Mouse (Mus musculus) CD4-positive, CD25-positive, alpha-beta regulatory T cell, adult 4 months (primary cell): ENCODE results near the gene Cnp. TPM values are rescaled to one million over a fixed set of nuclear protein-coding genes. Genes with fewer than 3 reads are reported as not detected.
"Not testable (repeated sequence)": the region's sequence is repeated elsewhere in the genome, so short reads cannot be mapped to it uniquely, and the experiment has no call there.

Experiments used
- ATAC-seq: one replicate; pipeline ENCODE4 v1.8.0; 2017
- polyA plus RNA-seq, 2 experiments: library from polyadenylated mRNA; unstranded; fragments of 100-300 nt; shearing (Covaris generic); gene quantifications; one replicate each; pipeline ENCODE4 v1.2.1; 2017

Cnp gene
- polyA plus RNA-seq, 2 experiments from 2014 or later, result 185 to 348 TPM

DNA sequence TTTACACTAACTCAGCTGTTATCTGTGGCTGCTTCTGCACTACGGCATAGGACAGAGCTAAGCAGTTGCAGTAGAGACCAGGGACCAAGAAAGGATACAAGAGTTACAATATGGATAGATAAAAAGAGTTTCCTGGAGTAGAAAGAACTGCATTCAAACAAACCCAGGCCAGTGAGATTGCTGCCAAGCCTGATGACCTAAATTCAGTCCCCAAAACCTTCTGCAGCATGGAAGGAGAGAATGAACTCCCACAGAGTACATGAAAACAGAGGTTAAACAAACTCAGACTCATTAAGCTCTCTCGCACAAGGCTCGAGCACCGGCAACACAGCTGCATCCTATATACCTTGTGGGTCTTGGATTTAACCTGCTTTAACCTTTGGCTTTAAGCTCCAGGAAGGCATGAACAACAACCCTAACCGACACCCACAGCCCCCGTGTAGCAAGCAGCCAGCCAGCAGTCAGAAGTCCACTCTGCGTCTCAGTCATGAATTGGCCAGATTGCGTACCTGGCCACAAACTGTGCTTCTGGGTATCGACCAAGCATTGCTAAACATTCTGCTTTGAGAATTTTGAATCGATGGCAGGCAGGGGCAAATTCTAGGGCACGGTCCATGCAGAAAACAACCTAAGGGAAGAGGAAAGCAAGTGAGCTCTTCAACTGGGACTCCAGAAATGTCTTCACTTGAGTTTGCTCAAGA, 17.8 kb downstream of the Cnp start:
- ATAC-seq, result no peak

DNA sequence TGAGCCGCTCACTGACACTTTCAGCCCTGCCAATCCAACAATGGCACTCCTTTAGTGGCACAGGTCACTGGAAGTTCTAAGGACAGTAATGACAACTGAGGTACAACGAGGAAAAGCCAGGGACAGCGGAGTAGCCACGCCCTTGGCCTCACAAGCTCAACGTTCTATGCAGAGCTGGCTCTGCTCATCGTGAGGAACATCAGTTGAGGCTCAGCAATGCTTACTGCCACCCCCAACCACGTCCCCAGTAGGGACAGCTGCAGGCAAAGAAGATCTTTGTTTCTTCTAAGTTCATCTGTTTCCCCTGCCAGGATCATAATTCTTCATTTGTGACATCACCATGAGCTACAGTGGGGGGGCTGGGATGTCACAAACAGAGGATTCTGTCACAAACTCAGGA, 19.9 kb downstream of the Cnp start:
- ATAC-seq, result no peak

DNA sequence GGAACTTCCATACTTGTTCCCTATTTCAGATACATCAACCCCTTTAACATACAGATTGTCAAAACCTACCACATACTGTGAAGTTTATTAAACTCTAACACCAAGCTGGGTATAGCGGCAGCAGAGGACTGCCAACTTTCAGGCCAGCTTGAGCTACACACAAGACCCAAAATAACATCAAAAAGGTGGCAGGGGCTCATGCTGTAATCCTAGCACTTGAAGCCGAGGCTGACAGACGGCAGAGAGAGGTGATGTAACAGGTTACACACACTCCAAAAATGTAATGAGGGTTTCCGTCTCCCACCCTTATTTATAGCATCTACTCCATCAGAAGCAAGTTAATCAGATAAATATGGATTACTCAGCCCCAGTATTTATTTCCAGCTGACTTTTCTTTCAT, 20.8 kb downstream of the Cnp start:
- no peak for ATAC-seq

DNA sequence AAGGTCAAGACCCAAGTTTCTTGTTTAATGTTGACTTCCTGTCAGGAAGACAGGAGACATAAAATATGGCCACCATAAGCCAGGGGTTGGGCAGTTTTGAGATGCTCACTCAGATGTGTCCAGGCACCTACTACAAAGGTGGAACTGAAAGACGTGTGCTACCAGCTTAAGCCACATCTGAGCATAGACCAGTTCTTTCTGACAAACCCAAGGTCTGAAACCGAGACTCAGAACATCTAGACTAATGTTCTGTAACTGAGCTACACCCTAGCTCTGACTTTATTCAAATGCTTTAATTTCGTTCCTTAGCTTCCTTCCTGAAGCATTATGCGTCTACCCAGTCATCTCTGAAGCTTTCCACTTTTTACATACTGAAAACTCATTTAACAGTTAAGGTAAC, 23.4 kb downstream of the Cnp start:
- ATAC-seq, result no peak

DNA sequence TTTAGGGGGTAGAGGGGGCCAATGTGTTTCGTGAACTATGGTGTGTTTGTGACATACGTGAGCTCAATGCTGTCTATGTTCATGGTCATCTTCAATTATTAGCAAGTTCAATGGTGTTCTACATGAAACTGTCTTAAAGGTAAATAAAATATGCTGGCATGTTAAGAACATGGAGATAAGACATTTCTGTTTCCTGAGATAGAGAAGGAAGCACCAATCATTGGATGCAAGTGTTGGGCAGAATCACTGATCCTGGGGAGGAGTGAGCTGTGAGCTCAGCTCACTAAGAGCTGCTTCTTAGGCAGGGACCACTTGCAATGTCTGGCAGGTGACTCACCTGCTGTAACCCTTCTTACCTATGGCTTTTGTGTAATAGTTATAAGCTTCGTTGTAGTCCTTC, 26.7 kb downstream of the Cnp start:
- no peak for ATAC-seq

DNA sequence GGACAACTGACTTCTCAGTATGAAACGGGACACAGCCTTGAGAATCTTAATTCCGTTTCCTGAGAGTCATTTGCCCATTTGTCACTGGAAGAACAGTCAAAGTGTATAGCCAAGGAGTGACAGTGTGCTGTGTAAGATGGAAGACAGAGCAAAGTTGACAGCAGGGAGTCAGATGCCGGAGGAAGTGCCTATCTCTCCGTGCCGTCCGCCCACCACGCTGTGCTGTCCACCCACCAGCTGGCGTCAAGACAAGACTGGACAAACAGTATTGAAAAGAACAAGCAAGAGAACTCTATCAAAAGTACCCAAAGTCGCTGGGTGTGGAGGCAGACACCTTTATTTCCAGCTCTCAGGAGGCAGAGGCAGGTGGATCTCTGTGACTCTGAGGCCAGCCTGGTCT, 28.5 kb downstream of the Cnp start:
- ATAC-seq, result no peak

DNA sequence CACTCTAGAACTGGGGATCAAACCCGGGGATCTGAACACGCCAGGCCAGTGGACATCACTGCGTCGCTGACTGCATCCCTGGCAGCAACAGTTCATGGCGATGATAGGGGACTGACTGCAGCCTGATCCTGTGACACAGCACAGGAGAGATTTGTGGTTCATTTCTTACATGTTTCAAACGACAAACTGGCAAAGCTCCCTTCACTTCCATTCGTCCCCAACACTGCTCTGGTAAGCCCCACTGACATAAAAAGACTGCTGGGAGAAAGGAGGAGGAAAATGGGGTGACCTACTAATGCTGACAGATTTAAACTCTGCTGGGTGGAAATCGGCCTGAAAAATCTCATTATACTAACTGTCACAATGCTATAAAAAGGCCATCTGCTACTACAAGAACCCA, 29.1 kb downstream of the Cnp start:
- no peak for ATAC-seq

DNA sequence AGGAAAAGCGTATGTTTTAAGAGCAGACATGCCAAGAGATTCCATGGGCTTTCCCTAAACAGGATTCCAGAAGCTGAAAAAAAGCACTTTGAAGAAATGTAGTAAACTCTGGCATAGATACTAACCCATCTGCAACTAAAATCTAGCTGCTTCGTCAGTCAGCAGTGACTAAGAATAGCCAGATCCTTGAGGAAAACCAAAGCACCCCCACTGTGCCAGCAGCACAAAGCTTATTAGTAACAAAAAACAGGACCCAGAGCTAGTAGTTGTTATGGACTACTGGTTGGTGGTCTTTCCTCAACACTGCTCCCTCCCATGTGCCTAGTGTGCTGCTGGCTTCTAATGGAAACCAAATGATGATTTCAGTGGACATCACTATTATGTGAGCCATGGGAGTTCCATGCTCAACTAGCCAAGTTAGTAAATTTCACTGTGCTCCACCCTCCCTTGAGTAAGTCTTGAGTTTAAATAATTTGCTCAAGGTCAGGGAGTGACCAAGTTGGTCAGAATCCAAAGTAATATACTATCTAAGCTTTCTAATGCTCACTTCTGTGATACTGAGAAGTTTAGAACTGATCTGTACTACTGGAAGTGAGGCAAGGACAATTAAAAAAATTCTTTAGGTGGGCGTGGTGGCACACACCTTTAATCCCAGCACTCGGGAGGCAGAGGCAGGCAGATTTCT, 29.8 kb downstream of the Cnp start:
- ATAC-seq, result no peak

DNA sequence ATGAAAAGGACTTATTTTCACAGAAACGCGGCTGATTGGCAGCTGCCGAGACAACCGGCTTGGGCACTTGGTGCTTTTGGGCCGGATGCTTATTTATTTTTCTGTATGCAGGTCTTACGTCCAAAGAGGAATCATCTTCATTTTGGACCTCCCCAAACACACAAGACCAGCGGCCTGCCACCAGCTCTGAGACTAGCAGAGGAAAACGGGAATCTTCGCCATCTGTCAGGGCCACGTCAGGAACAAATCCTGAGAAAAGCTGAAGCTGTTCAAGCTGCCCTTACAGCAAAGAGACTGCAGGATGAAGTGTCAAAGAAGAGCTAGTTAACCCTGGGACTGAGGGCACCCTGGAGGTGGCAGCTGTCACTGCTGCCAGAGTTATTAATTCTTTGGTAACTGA, 30.7 kb downstream of the Cnp start:
- ATAC-seq, result no peak

DNA sequence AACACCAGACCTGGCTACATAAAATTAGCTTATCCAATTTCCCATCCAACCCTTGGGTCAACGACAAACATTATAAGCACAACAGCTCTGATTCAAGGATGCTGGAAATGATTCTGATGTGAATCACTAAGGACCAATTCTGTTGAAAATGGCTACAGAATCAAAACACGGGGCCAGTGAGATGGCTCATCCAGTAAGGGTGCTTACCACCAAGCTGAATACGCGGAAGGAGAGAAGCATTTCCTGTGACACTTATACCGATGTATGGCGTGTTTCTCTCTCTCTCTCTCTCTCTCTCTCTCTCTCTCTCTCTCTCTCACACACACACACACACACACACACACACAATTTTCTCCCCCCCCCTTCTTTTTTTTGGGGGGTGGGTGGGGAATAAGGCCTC, 32.4 kb downstream of the Cnp start:
- no peak for ATAC-seq

DNA sequence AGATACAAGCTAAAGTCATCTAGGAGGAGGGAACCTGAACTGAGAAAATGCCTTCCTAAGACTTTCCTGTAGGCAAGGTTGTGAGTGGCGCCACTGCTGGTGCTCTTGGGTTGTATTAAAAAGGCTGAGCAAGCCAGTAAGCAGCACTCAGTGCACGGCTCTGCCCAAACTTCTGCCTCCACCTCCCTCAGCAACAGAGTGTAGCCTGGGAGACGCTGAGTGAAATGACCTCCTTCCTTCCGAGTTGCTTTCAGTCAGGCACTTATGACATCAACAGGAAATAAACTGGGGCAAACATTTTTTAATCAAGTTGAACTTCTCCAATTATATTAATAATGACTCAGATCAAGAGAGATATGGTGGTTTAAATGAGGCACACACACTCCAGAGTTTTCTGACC, 34.1 kb downstream of the Cnp start:
- peak; percentile 88 for ATAC-seq

DNA sequence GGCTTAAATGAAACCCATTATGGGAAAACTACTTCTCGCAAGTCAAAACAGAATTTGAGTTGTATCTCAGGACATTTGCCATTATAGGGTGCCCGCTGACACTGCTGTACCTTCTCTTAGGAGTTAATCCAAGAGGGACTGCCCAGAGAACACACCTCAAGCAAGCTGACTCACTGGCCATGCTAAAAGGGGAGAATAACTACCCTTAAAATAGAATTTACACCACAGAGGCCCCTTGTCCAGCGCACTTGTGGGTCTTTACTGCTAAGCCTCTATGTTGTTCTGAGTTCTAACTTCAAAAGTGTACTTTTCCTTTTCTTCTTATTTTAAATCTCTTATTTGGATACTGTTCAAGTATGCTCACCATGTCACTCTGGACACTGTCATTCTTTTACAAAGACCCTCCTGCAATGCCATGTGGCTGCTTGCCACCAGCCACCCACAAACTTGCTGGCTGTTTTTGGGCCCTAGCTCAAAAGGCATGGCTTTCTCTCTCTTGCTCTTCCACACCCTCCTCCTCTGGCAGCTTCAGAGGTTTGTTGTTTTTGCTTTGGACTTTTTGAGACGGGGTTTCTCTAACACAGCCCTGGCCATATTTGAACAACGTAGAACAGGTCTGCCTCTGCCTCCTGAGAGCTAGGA, 34.8 kb downstream of the Cnp start:
- ATAC-seq, result no peak

DNA sequence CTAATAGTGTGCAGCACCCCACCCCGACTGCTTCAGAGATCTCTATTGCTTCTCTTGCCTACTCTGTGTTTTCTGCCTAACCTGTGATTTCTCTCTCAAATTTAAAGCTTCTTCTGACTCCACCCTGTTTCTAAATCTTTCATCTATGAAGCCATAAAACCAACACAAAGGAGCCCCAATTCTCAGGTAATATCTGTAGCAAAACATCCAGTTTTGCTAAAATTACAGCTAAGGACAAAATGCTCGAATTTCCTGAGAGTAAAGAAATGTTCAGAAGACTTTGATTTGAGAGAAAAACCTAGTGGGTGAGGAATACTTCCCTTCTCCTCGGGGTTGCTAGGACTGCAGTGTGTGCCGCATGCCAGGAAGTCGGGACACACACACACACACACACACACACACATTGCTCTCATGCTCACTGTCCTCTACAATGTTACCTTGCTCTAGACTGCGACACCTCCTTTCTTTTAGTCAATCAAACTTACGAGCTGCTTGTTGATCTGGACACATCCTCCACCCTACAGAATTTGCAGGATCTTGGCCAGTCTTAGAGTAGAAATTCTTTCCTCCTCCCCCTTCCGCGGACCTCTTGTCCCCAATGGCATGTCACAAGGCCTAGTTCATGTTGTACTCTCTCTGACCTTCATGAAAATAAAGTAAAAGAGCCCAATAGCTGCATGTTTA, 35.4 kb downstream of the Cnp start:
- ATAC-seq, result peak; percentile 47

DNA sequence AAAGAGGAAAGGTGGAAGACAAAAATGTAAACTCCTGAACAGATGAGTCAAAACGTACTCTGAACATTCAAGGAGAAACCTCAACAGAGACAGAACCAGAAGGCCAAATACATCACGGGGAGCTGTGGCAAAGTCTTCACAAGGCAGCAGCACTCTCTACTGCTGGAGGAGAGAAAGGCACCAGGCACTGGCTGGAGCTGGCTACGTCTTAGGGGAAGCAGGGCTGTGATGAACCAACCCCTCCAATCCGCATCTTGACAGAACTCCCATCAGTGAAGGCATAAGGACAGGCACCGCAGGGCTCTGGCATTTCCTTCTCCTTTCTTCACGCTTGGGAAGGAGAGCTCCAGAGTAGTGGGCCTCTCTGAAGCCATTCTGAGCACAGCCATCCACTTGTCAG, 36.9 kb downstream of the Cnp start:
- no peak for ATAC-seq

DNA sequence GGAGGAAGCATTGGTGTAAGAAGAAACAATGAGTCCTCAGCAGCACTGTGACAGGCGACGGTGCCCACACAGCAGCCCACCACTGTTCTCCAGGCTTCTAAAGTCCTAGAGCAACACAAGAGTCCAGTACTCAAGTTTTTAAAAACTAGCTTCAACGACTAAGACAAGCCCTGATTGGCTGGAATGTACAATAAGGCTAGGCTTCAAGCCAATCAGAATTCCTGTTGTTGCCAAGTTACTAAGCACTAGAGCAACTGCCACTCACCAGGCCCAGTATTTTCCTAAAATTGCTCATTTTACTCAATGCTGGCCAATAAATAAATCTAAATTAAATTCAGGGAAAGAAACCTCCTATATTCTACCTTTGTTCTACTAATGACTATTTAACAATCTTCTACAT, 38.5 kb downstream of the Cnp start:
- ATAC-seq, result no peak

DNA sequence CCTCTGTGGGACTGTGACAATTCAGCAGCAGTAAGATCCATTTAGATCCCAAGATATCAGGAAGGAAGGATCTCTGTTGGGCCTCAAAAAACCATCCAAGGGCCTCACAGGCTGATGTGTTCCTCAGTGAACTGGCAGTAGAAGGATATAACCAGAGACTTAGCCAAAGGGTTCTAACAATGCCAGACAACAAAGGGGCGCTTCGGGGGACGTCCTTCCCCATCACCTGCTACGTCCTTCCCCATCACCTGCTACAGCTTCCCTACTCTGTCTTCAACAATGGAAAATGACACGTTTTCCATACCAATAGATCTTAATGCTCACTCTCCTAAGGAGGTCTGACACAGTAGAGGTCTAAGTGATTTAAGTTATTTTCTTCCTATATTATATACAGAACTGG, 41.6 kb downstream of the Cnp start:
- ATAC-seq, result no peak

DNA sequence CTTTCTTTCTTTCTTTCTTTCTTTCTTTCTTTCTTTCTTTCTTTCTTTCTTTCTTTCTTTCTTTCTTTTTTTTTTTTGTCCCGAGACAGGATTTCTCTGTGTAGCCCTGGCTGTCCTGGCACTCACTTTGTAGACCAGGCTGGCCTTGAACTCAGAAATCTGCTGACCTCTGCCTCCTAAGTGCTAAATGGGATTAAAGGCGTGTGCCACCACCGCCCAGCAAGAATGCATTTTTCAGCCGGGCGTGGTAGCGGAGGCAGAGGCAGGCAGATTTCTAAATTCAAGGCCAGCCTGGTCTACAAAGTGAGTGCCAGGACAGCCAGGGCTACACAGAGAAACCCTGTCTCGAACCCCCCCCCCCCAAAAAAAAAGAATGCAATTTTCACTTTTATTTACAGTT, 42.1 kb downstream of the Cnp start:
- ATAC-seq, result not testable (repeated sequence)

DNA sequence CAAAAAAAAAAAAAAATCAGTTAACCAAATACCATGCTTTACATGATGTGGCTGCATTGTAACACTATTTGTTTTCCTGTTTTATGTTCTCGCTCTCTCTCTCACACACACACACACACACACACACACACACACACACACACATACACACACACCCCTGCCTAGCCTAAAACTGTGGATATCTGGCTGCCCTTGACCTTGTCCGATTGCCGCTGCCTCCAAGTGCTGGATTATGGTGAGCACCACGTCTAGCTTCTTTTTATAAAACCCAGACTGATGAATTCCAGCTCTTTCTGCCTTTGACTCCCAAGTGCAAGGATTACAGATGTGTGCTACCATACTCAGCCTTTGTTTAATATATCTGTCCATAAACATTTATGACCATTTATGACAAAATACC, 42.8 kb downstream of the Cnp start:
- no peak for ATAC-seq

DNA sequence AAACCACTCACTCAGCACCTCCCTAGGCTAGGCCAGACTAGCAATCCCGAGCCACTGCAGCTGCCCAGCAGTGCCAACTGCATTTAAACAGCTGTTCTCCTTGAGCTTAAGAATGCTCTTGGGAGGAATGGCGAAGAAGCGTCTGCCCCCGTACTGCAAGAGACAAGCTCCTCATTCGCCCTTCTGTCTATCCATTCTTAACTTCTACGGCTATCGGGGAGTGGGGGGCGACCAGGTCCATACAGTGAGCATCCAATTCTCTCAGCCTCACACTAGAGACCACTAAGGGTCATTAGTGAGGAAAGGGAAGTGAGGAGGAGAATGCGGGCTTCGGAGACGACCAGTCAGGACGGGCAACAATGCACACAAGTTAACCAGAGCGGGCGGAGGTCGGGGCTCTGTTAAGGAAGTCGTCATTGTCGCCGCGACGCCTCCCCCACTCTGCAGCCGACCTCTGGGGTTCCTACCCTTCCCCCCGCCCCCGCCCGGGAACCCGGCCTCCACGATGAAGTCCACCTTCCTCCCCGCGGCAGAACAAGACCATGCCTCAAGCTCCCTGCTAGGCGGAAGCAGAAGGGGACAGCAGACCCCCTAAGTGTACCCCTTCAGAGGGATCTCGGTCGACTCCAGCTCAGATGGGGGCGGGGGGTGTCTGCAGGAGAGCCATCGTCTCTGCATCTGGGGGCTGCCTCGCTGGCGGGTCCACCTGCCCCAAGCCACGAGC, 44.2 kb downstream of the Cnp start, which contains the start of gene Nkiras2:
Nkiras2 (plus strand) TSS at position 484 of the 724 bp plus-strand sequence.
- peak; percentile 48 for ATAC-seq

DNA sequence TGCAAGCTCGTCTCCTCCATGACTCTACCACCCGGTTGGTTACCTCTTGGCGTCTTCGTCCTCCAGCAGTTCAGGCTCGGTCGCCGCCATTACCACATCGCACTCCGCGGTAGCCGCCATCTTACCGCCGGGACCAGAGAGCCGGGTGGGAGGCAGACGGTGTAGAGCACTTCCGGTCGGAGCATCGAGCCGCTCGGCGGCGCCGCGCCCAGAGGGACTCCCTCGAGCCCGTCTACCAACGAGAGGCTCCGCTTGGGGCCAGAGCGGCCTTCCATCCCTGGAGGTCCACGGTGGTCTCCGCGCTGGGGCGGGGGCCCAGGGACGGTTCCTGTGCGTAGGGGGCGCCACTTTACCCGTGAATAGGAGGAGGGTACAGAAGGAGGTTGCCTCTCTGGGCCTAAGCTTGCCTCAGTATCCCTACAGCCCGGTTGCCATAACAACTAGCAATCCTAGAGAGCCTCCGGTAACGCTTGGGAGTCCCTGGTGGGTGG, 44.8 kb downstream of the Cnp start:
- peak; percentile 83 for ATAC-seq

DNA sequence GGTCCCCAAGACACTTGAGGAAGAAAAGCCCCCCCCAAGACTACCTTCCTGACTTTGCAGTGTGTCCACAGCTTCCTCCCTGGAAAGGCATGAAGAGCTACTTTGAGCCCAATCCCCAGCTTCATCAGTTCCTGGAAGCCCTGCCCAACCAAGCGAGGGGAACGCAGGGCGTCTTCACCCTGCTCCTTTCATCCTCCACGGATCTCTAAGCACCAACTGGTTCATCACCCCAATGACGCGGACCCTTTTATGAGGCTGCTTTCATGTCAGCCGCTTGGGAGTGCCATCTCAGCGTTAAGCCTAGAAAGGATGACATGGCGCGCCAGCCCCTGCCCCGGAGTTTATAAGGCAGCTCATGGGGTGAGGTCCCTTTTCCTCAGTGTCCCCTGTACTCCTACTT, 45.3 kb downstream of the Cnp start, which contains the start of gene Dnajc7:
Dnajc7 (minus strand) TSS at position 187 of the 400 bp plus-strand sequence.
- ATAC-seq, result peak; percentile 15

DNA sequence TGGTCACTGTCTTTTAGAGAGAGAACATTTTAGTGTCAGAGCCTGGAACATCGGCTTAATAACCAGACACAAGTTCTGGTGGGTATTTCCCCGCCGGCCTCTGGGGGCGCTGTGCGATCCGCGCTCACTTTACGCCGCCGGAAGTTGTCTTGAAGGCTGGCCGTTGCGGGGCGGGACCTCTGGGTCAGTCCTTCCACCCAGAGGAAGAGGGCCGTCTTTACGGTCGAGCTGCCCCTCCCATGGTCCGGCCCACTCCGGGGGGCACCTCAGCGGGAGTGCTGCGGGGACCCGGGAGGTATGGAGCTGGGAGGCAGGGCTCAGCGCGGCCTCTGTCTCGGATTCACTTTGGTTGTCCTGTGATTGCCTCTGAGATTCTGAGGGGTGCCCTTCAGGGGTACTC, 48.0 kb downstream of the Cnp start:
- ATAC-seq, result peak; percentile 57

DNA sequence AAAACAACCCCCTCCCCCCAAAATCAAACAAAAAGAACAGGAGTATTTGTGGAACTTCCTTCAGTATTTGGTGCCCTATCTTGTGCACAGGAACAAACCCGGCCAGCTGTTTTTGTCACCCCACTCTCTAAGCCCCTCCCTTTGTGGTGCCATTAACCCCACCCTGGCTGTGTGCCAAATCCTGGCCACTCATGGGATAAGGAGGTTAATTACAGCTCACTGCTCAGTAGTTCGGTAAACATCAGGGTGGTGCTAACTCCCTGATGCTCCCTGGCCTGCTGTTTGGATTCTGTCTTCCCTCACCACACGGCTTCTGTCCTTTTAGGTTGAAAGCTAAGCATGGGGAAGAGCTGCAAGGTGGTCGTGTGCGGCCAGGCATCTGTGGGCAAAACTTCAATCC, 49.2 kb downstream of the Cnp start:
- ATAC-seq, result no peak
